Mouse (Mus musculus): ENCODE data around the gene Spata46.

The Spata46 gene

GRCm38 (mm10) chr1:170308503-170308902 lies at the start of gene Spata46:
TSS of gene Spata46 (plus strand) at chr1:170308803.
- no peak for DNase-seq (ENCODE audit: low spot score)

DNA sequence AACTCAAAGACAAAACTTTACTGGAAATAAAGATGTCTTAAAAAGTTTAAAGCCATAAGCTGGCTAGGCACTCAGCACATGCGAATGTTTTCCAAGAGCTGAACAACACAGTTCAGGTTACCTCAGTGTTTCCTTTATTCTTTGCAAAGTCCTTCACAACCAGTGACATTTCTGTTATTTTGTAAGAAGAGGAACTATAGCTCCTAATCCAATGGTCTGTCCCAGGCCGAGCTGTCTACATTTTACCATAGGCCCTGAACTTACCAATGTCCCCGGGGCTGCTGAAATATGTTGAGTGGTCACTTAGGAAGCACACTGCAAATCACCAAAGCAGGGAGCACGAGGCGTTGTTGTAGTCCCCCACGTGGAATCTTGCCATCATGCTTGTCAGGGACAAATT lies 38.3 kb upstream of the Spata46 start:
- no peak for DNase-seq (ENCODE audit: low spot score)

DNA sequence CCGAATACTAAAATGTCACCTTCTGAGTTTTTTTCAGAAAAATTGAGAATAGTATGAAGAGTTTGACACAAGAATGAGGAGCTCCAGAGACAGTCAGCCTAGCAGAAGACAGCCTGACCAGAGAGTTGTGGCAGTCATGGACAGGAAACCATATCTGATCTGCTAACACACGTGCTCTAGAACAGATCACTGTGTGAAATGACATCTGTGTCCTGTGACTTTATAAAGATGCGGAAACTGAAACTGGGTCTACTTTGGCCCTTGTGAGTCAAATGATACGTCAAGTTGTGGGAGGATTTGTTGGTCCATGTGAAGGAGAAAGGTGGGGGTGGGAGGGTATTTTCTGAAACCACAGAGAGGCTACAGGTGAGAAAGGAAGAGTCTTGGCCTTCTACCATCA lies 37.9 kb upstream of the Spata46 start:
- no peak for DNase-seq (ENCODE audit: low spot score)

- no peak for DNase-seq (ENCODE audit: low spot score)
These were observed 35.4 kb upstream of the Spata46 start for GRCm38 (mm10) chr1:170273252-170273651.

DNA sequence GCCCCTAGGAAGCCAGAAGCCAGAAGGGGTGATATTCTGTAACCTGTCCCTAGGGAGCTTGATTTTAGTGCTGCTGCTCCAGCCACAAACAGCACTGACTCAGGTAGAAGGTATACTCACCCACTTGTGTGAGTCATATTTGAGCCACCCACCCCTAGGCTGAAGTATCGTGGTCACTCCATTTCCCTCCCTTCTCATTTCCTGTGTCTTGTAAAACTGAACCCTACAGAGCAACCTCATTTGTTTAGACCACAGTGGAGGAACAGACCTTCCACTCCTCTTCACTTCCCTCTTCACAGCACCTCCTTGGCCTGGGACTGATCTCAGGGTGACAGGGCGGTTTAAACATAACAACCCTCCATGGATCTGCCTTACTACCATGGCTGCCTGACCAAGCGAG lies 31.6 kb upstream of the Spata46 start, which contains the start of gene Sh2d1b1:
Gene Sh2d1b1, plus strand, starts transcription at position 305 of the 400 bp plus-strand sequence.
- no peak for DNase-seq (ENCODE audit: low spot score)

DNA sequence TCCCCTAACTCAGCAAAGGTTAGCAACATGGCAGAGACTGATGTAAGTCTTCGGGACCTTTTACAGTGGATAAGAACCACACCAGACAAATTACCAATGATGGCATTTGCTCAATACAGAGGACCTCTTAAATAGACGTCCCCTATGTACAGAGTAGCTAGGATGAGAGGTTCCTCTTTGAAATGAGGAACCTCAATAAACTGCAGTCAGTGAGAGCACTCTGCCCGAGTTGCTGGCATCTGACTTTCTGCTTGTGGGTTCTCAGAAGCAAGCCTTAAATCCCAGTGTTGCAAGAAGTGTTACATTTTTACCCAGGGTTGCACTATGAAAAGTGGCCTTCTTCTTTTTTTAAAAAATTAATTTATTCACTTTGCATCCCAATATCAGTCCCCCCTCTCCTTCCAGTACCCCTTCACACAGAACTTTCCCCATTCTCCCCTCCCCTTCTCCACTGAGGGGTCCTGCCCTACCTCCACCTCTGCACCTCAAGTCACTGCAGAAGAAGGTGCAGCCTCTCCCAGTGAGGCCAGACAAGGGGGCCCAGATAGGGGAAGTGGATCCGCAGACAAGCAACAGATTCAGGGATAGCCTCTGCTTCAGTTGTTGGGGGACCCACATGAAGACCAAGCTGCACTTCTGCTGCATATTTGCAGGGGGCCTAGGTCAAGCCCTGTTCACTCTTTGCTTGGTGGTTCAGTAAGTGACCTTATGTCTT lies 26.0 kb upstream of the Spata46 start:
- DNase-seq (ENCODE audit: low spot score) = no peak

DNA sequence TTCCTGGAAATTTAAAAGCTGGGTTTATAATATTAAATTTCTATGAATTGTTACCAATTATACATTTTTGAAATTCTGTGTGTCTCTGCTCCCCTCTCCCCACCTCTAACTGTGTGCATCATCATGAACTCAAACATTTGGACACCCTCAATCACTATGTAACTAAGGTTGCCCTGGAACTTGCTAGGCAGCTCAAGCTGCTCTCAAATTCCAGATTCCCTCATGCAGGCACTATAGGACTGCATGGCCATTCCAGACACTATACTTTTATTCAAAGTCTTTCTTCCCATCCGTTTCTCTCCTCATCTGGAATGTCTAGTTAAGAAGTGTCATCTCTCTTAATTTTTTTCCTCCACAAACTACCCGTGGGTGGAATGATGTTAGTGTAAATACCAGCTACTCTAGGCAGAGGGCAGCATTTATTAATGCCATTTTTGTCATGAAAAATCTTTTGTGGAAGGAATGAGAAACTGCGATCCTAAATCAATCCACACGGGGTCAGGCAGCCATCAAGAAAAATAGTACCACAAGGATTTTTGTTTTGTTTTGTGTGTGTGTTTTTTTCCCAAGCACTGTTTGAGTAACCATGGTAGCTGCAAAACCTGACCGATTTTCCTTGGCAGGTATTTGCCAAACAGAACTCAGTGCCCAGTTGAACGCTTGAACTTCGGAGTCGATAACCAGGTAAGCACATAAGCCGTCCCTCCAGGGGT lies 16.2 kb upstream of the Spata46 start:
- DNase-seq (ENCODE audit: low spot score) = no peak

DNA sequence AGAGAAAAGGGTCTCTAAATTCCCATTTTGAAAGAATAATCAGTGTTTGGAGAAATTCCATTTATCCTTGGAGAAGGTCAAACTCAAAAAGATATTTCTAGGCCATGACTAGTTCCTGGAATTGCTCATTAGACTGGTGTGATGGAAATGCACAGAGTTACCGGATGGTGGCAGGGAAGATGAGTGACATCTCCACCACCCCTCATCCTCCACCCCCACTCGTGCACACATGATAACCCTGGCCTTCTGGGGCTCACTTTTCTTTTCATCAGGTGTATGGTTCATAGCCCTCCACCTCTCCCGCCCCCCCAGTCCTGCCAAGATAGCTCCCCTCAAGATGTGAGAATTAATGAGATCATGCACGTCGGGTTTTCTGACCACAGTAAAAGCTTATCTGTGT lies 15.3 kb upstream of the Spata46 start:
- DNase-seq (ENCODE audit: low spot score) = no peak

DNA sequence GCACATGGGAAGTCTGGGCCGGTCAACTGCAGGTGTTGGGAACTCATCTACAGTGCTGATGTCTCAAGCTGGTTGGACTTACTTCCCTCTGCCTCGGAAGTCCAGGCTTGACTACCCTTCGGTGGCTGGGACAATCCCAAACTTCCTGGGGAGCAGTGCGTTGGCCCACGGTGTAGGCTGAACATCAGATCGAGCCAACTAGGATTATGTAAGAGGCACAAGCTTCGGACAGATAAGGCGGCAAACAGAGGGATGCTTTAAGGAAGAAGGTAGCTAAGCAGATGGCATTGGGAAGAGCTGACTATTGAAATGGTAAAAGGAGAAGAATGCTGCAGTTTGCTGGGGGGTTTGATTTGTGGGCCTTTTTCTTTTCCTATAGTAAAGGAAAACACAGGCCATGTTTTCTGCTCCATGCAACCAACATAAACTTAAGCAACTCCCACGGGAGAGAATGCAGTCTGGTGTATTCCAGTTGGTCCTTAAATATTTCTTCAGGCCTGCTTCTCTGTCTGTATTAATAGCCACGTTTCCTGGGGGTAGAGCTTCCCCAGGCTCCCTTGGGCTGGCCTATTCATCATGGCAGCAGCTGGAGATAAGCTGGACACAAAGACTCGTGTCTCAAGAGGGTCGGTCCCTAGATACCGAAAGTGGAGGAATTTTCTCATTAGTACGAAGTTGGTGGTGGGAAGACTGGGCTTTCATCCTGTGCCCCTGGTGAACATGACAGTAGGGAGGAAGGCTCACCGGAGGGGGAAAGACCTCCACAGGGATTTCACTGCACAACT lies 13.6 kb upstream of the Spata46 start:
- DNase-seq (ENCODE audit: low spot score) = no peak

- DNase-seq (ENCODE audit: low spot score) = no peak
These were observed 9.1 kb upstream of the Spata46 start for GRCm38 (mm10) chr1:170299496-170299895.

DNA sequence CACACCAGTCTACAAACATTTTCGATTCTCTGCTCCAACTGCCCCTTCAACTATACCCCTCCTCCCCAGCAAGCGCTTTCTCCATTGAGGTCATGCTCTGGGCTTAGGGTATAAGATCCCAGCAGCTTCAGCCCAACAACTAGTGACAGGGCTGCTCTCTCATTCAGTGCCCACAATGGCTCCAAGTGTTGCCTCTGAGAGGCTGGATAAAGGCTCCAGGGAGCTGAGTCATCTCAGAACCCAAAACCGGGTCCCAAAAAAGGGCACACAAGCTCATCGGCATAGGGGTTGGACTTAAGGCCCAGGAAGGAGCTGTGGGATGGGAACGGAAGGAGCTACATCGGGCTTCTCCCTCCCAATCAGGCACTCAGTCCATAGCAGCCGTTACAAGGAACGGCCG lies 6.9 kb upstream of the Spata46 start:
- DNase-seq (ENCODE audit: low spot score) = no peak

- DNase-seq (ENCODE audit: low spot score) = no peak
These were observed 6.1 kb upstream of the Spata46 start for GRCm38 (mm10) chr1:170302456-170302855.

- DNase-seq (ENCODE audit: low spot score) = no peak
These were observed 5.5 kb upstream of the Spata46 start for GRCm38 (mm10) chr1:170303103-170303502.

DNA sequence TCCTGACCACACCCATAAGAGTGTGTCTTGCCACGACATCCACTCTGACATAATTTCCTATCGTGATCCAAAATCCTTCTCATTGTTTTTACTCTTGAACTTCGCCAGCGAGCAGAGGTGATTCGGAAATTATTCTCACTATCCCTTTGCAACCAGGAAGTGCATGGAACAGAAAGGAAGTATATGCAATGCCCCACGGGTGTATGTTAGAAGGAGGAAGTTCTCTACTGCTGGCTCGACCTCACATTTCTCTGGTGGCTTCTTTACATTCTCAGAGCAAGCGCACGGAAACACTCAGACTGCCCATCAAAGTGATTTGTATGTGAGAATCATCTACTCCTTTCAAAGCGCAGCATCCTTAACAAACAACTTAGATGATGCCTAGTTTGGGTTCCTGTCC lies 3.6 kb upstream of the Spata46 start:
- no peak for DNase-seq (ENCODE audit: low spot score)

- no peak for DNase-seq (ENCODE audit: low spot score)
These were observed 2.4 kb upstream of the Spata46 start, which contains the start of gene Gm7694 for GRCm38 (mm10) chr1:170306232-170306631. TSS of gene Gm7694 (minus strand) at chr1:170306332.

- DNase-seq (ENCODE audit: low spot score) = no peak
These were observed 2.8 kb downstream of the Spata46 start for GRCm38 (mm10) chr1:170311431-170311830.

- DNase-seq (ENCODE audit: low spot score) = no peak
These were observed 13.4 kb downstream of the Spata46 start for GRCm38 (mm10) chr1:170322046-170322445.

- DNase-seq (ENCODE audit: low spot score) = no peak
These were observed 14.4 kb downstream of the Spata46 start for GRCm38 (mm10) chr1:170323001-170323400.

DNA sequence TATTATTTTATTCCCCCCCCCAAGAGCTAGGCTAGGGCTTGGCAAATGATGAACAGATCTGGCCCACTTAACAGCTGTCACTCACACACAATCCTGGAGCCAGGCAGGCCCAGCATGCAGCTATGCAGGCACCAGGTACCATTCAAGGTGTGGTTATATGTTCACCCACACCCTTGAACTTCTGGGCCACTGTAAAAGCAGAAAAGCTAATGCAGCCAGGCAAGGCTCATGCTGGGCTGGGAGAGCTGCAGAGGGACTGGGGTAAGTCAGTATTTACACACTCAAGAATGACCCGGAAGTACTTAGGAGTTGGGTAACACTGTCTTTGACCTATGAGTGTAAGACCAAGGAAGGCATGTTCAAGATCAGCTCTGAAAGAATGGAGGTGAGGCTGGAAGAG lies 15.7 kb downstream of the Spata46 start:
- no peak for DNase-seq (ENCODE audit: low spot score)

DNA sequence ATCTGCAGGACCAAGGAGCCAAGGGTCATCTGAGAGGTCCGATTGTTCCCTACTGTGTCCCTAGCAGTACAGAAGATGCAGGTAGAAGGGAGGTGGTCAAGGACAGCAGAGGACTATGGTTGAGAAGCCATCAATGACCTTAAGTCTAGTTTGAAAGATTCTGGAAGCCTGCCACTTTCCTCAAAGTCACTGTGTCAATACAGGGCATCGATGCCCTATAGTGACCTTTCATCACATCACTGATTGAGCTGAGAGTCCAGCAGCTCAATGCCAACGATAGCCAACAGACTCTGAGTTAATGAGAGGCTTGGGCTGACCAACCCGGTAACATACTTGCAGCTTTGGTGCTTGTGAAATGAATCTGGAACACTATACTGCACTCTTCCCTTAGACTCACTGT lies 16.7 kb downstream of the Spata46 start:
- no peak for DNase-seq (ENCODE audit: low spot score)

- no peak for DNase-seq (ENCODE audit: low spot score)
These were observed 23.3 kb downstream of the Spata46 start for GRCm38 (mm10) chr1:170331926-170332325.

DNA sequence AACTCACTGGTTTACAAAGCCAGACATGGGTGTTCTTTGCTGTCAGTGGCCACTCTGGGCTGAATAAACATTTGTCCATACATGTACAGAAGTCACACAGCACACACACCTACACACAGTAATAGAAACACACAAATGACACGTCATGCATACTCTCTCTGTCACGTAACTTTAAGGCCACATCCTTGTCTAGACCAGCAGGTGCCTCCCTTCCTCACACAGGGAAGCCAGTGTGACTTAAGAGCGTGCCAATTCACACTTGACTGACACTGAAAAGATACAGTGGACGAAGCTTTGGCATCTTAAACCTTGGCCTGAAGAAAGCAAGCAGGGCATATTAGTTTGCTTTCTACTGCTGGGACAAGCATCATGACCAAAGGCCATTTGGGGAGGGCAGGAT lies 24.2 kb downstream of the Spata46 start:
- DNase-seq (ENCODE audit: low spot score) = no peak

GRCm38 (mm10) chr1:170339943-170340342 lies 31.3 kb downstream of the Spata46 start:
- no peak for DNase-seq (ENCODE audit: low spot score)

All from spleen, adult 12 weeks (tissue).